8 mouse cellular contexts compared by ENCODE assay signal in the genomic region with DNA sequence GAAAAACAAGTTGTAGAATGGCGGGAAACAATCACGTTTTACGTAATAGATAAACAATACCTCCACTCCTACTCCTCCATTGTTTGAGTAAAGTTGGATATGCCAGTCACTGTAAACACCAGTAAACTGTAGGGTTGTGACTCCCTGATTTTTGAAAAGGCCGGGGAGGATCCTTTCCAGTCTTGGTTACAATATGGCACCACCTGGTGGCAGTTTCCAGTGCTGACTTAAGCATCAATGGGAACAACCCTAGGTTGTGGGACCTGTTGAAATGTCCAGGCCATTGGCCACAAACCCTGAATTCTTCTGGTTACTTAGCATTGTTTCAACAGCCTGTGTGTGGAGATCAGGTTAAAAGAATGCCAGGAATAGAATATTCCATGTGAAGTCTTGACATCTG. TPM values are rescaled to one million over a fixed set of nuclear protein-coding genes. Genes with fewer than 3 reads are reported as not detected.
DNase-seq lines count a peak whose midpoint lies in the region; ATAC-seq and TF ChIP-seq lines count a peak whose summit lies in the region.

No protein-coding gene starts in this region.

- WGBS in thymus, adult 2 months, result 63% methylated on average over 4 of the region's 4 CpGs
- 61% methylated on average over 4 of the region's 4 CpGs for WGBS in embryonic facial prominence, embryonic 11.5 days

- no peak overlapping the region for H3K27ac ChIP-seq in thymus, adult 2 months (ENCODE audit: control insufficient read depth, insufficient read depth, low read length)
- no peak overlapping the region for H3K27ac ChIP-seq in embryonic facial prominence, embryonic 11.5 days (replicated peaks; ENCODE audit: low read depth, low read length)

- TF ChIP-seq POLR2A in thymus, adult 2 months (IDR thresholded peaks at IDR 0.05; ENCODE audit: control insufficient read depth, extremely low read depth, insufficient read depth, low read length, poor library complexity), result no peak

- no peak overlapping the region for H3K4me3 ChIP-seq in thymus, adult 2 months (ENCODE audit: control insufficient read depth, insufficient read depth, low read length)
- no peak overlapping the region for H3K4me3 ChIP-seq in embryonic facial prominence, embryonic 11.5 days (ENCODE audit: low read depth, low read length)

- TF ChIP-seq CTCF in thymus, adult 2 months (IDR thresholded peaks at IDR 0.05; ENCODE audit: borderline replicate concordance, control insufficient read depth, extremely low read depth, insufficient read depth, low read length, poor library complexity), result no peak

- H3K36me3 ChIP-seq in thymus, adult 2 months (ENCODE audit: control insufficient read depth, insufficient read depth, low read length), result no peaks in the 10 kb centered on the region
- no peaks in the 10 kb centered on the region for H3K36me3 ChIP-seq in embryonic facial prominence, embryonic 11.5 days (replicated peaks; ENCODE audit: control insufficient read depth, insufficient read depth, low read depth, low read length)

- peak; percentile 63 to 79 for DNase-seq in cerebellum, postnatal 14 days
- DNase-seq in cerebellum, adult 11 months, result no peak
- DNase-seq in thymus, postnatal 25 days, result peak; percentile 4
- no peak for DNase-seq in thymus, adult 2 months
- peak; percentile 75 for DNase-seq in embryonic facial prominence, embryonic 11.5 days (ENCODE audit: low spot score)
- peak; percentile 48 to 84 for DNase-seq in kidney, postnatal 36 days
- peak; percentile 67 for DNase-seq in lung, postnatal 14 days
- peak; percentile 54 for DNase-seq in thymus, postnatal 4 days

- no peak overlapping the region for H3K4me2 ChIP-seq in embryonic facial prominence, embryonic 11.5 days (ENCODE audit: low read depth, low read length)

- H3K9me3 ChIP-seq in embryonic facial prominence, embryonic 11.5 days (replicated peaks; ENCODE audit: control insufficient read depth, low read length), result no peaks in the 10 kb centered on the region

- peaks cover under 1% of the 10 kb centered on the region; the same call in 1 of the 2 replicates for H3K4me1 ChIP-seq in thymus, adult 2 months (replicated peaks; ENCODE audit: control insufficient read depth, insufficient read depth, low read length)
- H3K4me1 ChIP-seq in embryonic facial prominence, embryonic 11.5 days (ENCODE audit: control insufficient read depth, insufficient read depth, low read length), result no peaks in the 10 kb centered on the region

- H3K9ac ChIP-seq in embryonic facial prominence, embryonic 11.5 days (replicated peaks; ENCODE audit: low read length), result no peak overlapping the region

- H3K27me3 ChIP-seq in thymus, adult 2 months (ENCODE audit: control insufficient read depth, insufficient read depth, low read length), result no peaks in the 10 kb centered on the region
- H3K27me3 ChIP-seq in embryonic facial prominence, embryonic 11.5 days (ENCODE audit: control insufficient read depth, insufficient read depth, low read length), result no peaks in the 10 kb centered on the region

- no peak for ATAC-seq in embryonic facial prominence, embryonic 11.5 days (replicated peaks; ENCODE audit: insufficient number of reproducible peaks, low FRiP score, low TSS enrichment, low read depth)

RNA-seq across cellular contexts. Expression of a gene that starts 43.5 kb away (rescaled TPM):
- polyA plus RNA-seq in thymus, adult 2 months (2012; rRNA removed), result 3.6 and 4.1 TPM in 2 replicates
- 11.9 and 14.0 TPM in 2 replicates for polyA plus RNA-seq in embryonic facial prominence, embryonic 11.5 days (2014; fragmentation: Nextera tagmentation; extraction: Ambion mirVana)

Comparison
In these comparisons a context has a peak if more than half of its experiments do, and no peak if none do; other contexts are left out.
1. DNase-seq: peak in cerebellum, postnatal 14 days (2 of 2), thymus, postnatal 25 days (single experiment), embryonic facial prominence, embryonic 11.5 days (single experiment), kidney, postnatal 36 days (2 of 2), lung, postnatal 14 days (single experiment) and thymus, postnatal 4 days (single experiment); none in cerebellum, adult 11 months (single experiment) and thymus, adult 2 months (single experiment).